Mouse (Mus musculus) retina, postnatal 7 days (tissue): ENCODE measurements around the gene Ppil4.

Source experiments
- DNase-seq: peaks from one replicate; pipeline ENCODE4 v3.0.0-alpha.2; 2012; ENCODE audit warnings: low read depth, low spot score

Gene Ppil4

GRCm38 (mm10) chr10:7824663-7825280, 32.1 kb downstream of the Ppil4 start:
- DNase-seq, result no peak

- no peak for DNase-seq
These were observed 32.6 kb downstream of the Ppil4 start for GRCm38 (mm10) chr10:7825281-7825665.

GRCm38 (mm10) chr10:7826106-7826505, 33.4 kb downstream of the Ppil4 start:
- DNase-seq, result no peak

- DNase-seq, result no peak
These were observed 39.5 kb downstream of the Ppil4 start, which contains the start of gene Zc3h12d for GRCm38 (mm10) chr10:7832171-7832676. TSS of gene Zc3h12d (plus strand) at chr10:7832470.

DNA sequence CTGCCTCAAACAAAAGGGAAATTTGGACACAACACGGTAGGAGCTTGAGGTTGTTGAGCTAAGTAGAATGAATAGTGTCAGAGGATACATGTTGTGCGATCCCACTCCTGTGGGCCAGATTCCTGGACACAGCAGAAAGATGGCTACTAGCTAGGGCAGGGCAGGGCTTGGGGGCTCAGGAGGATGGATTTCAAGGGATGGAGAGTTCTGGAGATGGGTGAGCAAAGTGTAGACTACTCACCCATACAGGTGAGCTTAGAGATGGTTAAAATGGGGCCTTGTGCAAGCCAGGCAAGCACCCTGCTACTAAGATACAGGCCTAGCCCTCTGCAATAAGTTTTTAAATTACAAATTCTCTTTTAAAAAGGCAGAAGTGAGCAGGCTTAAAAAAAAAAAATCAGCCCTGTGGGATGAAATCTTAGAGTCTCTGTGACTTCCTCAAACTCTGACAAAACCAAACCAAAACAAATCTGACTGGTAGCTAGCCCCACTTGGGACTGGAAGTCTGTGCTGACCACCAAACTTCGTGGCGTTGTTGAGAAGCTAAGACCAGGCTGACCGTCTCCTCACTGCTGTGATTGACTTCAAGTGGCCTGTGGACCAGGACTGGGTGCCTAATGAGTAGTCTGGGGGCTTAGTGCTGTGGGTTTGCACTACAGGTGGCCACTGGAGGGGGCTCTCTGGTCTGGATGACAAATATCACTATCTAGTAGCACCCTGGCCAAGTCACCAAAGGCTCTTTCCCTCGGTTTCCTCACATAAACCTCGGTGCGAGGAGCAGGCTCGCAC, 40.9 kb downstream of the Ppil4 start:
- no peak for DNase-seq

- DNase-seq, result no peak
These were observed 42.1 kb downstream of the Ppil4 start for GRCm38 (mm10) chr10:7834671-7835225.

- no peak for DNase-seq
These were observed 44.2 kb downstream of the Ppil4 start for GRCm38 (mm10) chr10:7836902-7837301.

DNA sequence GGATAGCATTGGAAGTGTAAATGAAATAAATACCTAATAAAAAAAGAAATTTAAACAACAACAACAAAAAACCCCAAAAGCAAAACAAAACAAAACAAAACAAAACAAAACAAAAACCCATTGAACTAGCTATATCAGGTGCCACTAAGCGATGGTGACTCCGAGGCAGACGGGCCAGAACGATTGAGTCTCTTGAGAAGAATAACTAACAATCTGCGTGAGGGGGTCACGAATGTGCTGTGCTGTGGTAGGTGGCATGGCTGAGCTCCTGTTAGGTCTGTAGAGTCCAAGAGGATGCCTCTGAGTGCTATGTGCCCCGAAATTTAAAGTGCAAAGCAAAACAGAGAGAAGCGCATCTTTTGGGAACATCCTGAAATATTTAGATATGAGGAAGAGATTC, 44.8 kb downstream of the Ppil4 start:
- no peak for DNase-seq

GRCm38 (mm10) chr10:7838036-7838435, 45.3 kb downstream of the Ppil4 start:
- DNase-seq, result no peak

GRCm38 (mm10) chr10:7838874-7839421, 46.3 kb downstream of the Ppil4 start:
- no peak for DNase-seq

- DNase-seq, result no peak
These were observed 47.1 kb downstream of the Ppil4 start for GRCm38 (mm10) chr10:7839551-7840352.

DNA sequence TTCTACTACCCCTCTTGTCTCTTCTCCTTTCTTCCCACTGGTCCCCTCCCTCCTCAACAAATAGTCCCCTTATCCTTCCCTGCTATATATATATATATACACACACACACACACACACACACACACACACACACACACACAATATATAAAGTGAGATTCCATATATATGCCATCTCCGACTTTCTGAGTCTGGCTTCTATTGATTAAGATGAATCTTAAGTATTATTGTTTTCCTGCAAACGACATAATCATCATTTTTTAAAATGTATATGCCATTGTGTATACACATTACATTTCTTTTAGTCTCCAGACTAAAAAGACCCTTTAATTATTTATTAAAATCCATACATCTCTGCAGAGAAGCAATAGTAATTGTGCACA, 47.7 kb downstream of the Ppil4 start:
- DNase-seq, result no peak

DNA sequence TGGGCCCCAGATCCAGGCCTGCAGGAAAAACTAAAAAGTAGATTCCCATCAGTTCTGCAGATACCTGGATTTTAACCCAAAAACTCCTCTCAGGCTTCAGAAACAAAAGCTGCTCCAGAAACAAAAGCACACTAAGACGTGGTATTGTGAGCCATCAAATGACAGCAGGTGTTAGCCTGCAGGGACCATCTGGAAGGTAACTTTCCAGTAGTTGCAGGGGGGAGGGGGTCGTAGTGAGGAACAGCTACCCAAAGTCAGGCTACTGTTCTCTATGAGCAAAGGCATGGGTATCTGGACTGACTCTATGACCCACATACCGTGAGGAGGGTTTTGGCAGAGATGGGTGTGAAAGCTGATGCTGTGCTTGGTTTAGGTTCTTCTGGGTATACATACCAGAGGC, 48.1 kb downstream of the Ppil4 start:
- DNase-seq, result no peak

DNA sequence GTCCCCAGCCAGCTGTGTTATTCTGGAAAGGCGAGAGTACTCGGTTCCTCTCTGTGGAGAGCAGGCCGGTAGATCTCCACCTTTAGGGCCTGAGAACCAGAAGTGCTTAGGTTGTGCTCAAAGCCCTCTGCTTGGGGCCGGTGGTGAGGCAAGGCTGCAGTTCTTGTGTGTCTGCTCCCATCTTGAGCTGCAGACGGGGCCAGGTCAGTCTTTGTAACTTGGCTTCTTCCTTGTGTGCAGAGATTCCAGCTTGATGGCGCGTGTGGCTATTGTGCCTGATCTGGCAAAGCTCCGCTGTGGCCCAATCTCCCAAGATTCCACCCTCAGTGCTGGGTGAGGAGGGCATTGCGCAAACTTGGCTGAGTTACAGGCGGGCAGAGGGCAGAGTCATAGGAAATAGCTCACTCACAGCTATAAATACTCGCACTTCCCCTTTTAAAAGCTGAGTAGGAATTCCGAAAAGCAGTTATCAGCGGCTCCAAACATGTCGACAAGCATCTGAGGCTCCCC, 48.9 kb downstream of the Ppil4 start:
- no peak for DNase-seq

DNA sequence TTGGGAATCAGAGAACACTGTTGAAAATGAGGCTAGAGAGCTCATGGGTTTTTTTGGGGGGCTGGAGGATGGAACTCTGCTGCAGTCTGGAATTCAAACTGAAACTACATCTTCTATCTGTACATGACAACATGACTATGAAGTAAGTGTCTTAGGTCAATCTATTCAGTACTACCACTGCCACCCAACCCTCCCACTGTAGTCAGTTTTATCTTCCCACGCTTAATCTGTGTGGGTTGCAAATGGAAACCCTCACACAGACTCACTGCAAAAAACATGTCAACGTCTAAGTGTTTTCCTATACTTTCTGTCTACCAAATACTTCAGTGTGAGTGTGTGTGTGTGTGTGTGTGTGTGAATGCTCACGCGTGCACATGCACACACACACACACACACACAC, 50.5 kb downstream of the Ppil4 start:
- DNase-seq, result no peak

- DNase-seq, result no peak
These were observed 51.5 kb downstream of the Ppil4 start for GRCm38 (mm10) chr10:7844161-7844560.

GRCm38 (mm10) chr10:7845136-7845535, 52.4 kb downstream of the Ppil4 start:
- no peak for DNase-seq

DNA sequence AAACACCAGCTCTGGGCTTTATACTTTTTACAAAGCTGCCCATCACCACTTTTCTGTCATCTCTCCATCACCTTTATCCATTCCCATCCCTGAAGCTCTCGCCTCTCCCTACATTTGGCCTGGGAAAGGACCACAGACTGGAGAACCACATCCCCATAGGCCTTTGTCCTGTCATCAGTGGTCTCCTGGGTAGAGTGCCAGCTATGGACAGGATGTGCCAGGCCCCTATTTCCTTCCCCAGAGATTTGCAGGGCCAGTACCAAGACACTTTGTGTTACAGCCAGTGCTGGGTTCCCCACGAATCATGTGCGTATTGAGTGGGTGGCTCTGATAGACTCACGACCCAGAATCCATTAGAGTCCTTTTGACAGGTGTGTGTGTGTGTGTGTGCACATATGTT, 53.3 kb downstream of the Ppil4 start:
- no peak for DNase-seq

GRCm38 (mm10) chr10:7847166-7847605, 54.5 kb downstream of the Ppil4 start:
- no peak for DNase-seq

DNA sequence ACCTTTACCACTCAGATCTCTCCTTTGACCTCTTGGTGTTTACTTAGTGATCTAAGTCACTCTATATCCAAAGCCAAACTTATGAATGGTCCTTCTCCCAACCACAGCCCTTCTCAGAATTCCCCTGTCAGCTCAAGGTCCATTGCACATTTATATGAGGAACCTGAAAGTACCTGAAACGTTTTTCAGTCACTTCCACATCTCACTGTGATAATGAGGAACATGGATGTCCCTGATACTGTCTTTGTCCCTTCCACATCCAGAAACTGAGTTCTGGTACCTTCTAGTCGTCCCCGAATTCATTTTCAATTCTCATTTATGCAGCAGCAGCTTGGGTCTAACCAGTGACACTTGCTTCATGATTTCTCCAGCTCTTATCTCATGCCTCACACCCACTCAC, 59.2 kb downstream of the Ppil4 start:
- DNase-seq, result no peak

DNA sequence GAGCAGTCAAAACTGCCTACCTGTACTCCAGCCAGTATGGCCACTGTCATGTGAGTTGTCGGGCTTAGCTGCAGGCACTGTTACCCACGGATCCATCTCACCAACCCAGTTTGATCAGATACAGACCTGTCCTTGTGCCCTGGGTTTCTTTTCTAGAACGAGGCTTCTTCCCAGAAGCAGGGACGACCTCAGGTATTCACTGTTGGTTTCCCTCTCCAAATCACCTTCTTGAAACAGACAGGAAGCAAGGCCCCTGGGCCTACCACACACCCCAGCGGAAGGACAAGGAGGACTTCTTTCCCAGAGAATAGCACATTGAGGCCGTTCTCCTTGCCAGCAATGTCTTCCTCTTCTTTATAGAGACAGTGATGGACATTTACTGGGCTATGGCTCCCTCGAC, 67.8 kb downstream of the Ppil4 start:
- no peak for DNase-seq
